Mouse (Mus musculus) midbrain, embryonic 12.5 days (tissue): Measurements from ENCODE around the gene Selenow. TPM values are rescaled to one million over a fixed set of nuclear protein-coding genes. Genes with fewer than 3 reads are reported as not detected.

Experiments used
- ATAC-seq: fragments of 200-750 bp; cut with Nextera tagmentation; 2 replicates; pipeline ENCODE4 v1.8.0; 2017; ENCODE audit warnings: low read depth, moderate TSS enrichment, moderate library complexity; ENCODE audit not compliant: low FRiP score
- H3K27ac ChIP-seq: fragments of 300-500 bp; sonication (generic); replicated peaks from 2 replicates; pipeline ENCODE4 v1.5.1; 2016; ENCODE audit warnings: mild to moderate bottlenecking
- H3K27me3 ChIP-seq: fragments of 300-500 bp; sonication (generic); 2 replicates; pipeline ENCODE4 v1.6.1; 2016; ENCODE audit warnings: mild to moderate bottlenecking
- H3K36me3 ChIP-seq: fragments of 300-500 bp; sonication (generic); 2 replicates; pipeline ENCODE4 v1.6.1; 2016
- H3K4me1 ChIP-seq: fragments of 300-500 bp; sonication (generic); 2 replicates; pipeline ENCODE4 v1.6.1; 2016
- H3K4me2 ChIP-seq: fragments of 300-500 bp; sonication (generic); replicated peaks from 2 replicates; pipeline ENCODE4 v1.6.1; 2016; ENCODE audit warnings: mild to moderate bottlenecking, moderate library complexity
- H3K4me3 ChIP-seq: fragments of 300-500 bp; sonication (generic); 2 replicates; pipeline ENCODE4 v1.5.1; 2016; ENCODE audit warnings: mild to moderate bottlenecking
- H3K9ac ChIP-seq: fragments of 300-500 bp; sonication (generic); replicated peaks from 2 replicates; pipeline ENCODE4 v1.6.1; 2016; ENCODE audit warnings: mild to moderate bottlenecking, moderate library complexity
- H3K9me3 ChIP-seq: fragments of 300-500 bp; sonication (generic); 2 replicates; pipeline ENCODE4 v1.6.1; 2016; ENCODE audit warnings: mild to moderate bottlenecking
- WGBS: fragments of 180-500 bp; shearing (Covaris S2); methylation state at CpG from one replicate; pipeline ENCODE4 v1.1.7; 2016; 5-methylcytosine and 5-hydroxymethylcytosine counted together
- polyA plus RNA-seq: library from polyadenylated mRNA; unstranded; fragments of >200 nt; fragmentation: Nextera tagmentation; extraction: Ambion mirVana; gene quantifications from 2 replicates; pipeline ENCODE4 v1.2.1, GENCODE M21; 2016

Gene Selenow
- 1,059 and 1,095 TPM in 2 replicates for polyA plus RNA-seq

DNA sequence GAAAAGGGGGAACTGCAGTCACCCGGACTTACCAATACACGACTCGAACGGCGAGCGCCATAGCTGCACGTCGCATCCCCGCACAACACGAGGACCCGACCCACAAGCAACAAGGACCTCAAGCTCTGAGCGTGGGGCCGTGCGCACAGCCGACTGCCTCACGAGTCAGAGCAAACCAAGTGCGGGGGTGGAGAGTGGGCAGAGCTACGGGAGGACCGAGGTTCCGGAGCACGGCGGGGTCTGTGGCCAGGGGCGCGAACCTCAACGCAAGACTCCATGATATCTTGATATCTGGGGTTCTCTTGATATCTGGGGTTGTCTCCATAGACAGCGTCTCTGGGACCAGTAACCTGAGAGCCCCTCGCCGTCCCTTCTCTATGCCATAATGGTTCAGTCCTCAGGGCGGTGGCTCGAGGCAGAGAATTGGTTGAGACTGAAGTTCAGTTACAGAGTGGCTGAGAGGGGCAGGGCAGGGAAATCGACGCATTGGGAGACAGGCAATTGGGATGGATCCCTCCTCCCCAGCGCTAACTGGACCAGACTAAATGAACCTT is at the start of gene Selenow:
Selenow (minus strand) TSS at position 183 of the 554 bp plus-strand sequence.
- no peaks in the 10 kb centered on the region; the same call in 1 of the 2 replicates for H3K27me3 ChIP-seq
- WGBS: 0% methylated on average over 33 of the region's 33 CpGs
- H3K9me3 ChIP-seq: no peaks in the 10 kb centered on the region
- peak within 1 kb of the TSS; percentile 73 for H3K27ac ChIP-seq
- H3K4me1 ChIP-seq: peaks cover 20% of the 10 kb centered on the region
- peak within 1 kb of the TSS; percentile 76 for H3K4me3 ChIP-seq
- H3K36me3 ChIP-seq: peaks cover 29% of the 10 kb centered on the region
- H3K4me2 ChIP-seq: peak within 1 kb of the TSS; percentile 92
- peak within 1 kb of the TSS; percentile 83 for H3K9ac ChIP-seq
- peak; percentile 94 for ATAC-seq

DNA sequence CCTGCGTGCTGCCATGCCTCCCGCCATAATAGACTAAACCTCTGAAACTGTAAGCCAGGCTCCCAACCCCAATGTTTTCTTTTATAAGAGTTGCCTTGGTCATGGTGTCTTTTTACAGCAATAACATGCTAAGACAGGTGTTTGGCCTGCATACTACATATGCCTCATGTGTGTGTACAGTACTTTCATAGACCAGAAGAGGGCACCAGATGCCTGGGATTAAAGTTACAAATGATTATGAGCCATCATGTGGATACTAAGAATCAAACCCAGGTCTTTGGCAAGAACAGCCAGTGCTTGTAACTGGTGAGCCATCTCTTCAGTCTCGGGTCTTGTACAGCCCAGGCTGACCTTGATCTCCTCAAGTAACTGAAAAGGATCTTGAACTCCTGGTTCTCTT is 47.5 kb upstream of the Selenow start:
- 83% methylated on average over 3 of the region's 3 CpGs for WGBS
- H3K27me3 ChIP-seq: no peaks in the 10 kb centered on the region; the same call in 1 of the 2 replicates

DNA sequence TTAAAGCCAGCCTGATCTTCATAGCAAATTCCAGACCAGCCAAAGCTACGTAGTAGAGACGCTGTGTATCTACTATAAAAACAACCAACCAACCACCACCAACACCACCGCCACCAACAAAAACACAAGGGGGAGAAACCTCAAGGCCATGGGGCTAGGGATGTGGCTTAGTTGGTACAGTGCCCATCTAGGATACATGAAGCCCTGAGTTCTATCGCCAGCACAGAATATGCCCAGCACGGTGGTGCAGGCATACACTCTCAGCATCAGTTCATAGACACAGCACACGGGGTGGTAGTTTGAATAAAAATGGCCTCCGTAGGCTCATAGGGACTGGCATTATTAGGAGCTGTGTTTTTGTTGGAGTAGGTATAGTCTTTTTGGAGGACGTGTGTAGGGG is 46.1 kb upstream of the Selenow start:
- H3K9ac ChIP-seq: no peak overlapping the region
- peaks cover 7% of the 10 kb centered on the region; the same call in 1 of the 2 replicates for H3K4me1 ChIP-seq
- H3K9me3 ChIP-seq: no peaks in the 10 kb centered on the region
- no peak for ATAC-seq
- no peak overlapping the region for H3K4me2 ChIP-seq
- H3K27ac ChIP-seq: no peak overlapping the region
- H3K36me3 ChIP-seq: peaks cover 37% of the 10 kb centered on the region
- no peak overlapping the region for H3K4me3 ChIP-seq
- no peaks in the 10 kb centered on the region; the same call in 1 of the 2 replicates for H3K27me3 ChIP-seq
- 87% methylated on average over 8 of the region's 8 CpGs for WGBS

More for the DNA sequence above, 47.5 kb upstream of the Selenow start:
- H3K9ac ChIP-seq: no peak overlapping the region
- H3K9me3 ChIP-seq: no peaks in the 10 kb centered on the region
- no peak for ATAC-seq
- no peak overlapping the region for H3K4me2 ChIP-seq
- peaks cover 49% of the 10 kb centered on the region for H3K36me3 ChIP-seq
- peaks cover 7% of the 10 kb centered on the region; the same call in 1 of the 2 replicates for H3K4me1 ChIP-seq
- H3K27ac ChIP-seq: no peak overlapping the region
- no peak overlapping the region for H3K4me3 ChIP-seq

DNA sequence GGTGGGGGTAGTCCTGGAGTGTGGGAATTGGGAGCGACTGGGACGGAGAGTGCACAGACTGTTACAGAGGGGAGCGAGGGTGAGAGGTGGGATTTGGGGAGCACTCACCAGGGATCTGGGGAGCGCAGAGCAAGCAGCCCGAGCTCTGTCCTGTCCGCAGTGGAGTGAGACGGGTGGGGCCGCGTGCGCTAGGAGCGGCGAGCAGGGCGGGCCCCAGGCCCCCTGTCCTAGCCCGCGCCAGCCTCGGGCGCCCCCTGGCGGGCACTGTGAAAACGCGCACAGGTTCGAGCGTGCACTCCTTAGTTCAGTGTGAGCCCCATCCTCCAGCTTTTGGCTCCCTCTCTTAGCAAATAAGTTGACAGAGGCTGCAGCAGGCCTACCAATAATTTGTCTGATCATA is 45.1 kb upstream of the Selenow start, which contains the start of gene Ehd2:
Ehd2 (minus strand) TSS at position 256 of the 400 bp plus-strand sequence.
- Histone ChIP-seq H3K36me3 (peaks cover 27% of the 10 kb centered on the region), H3K27ac (no peak within 1 kb of the TSS), H3K4me1 (peaks cover 14% of the 10 kb centered on the region; the same call in 1 of the 2 replicates), H3K4me3 (peak within 1 kb of the TSS; percentile 37), H3K27me3 (no peaks in the 10 kb centered on the region; the same call in 1 of the 2 replicates), H3K4me2 (peak within 1 kb of the TSS; percentile 56), H3K9me3 (no peaks in the 10 kb centered on the region), H3K9ac (peak within 1 kb of the TSS; percentile 39; the same call in 1 of the 2 replicates)
- ATAC-seq: peak; percentile 86
- WGBS: under 1% methylated on average over 22 of the region's 22 CpGs

DNA sequence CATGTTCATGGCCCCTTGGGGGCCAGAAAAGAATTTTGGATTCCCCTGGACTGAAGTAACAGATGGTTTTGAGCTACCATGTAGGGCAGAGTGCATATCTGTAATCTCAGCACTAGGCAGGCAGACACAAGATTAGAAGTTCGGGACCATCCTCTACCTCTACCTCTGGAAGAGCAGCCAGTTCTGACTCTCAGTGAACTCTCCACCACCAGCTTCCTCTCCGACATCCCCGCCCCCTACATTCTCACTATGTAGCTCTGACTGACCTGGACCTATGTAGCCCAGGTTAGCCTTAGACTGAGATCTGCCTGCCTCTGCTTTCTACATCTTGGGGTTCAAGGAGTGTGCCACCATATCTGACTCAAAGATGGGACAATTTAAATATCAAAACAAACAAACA is 44.3 kb upstream of the Selenow start:
- Histone ChIP-seq H3K4me1 (peaks cover 16% of the 10 kb centered on the region; the same call in 1 of the 2 replicates), H3K4me2 (no peak overlapping the region), H3K27ac (no peak overlapping the region), H3K36me3 (peaks cover 19% of the 10 kb centered on the region), H3K27me3 (no peaks in the 10 kb centered on the region; the same call in 1 of the 2 replicates), H3K4me3 (no peak overlapping the region), H3K9me3 (no peaks in the 10 kb centered on the region), H3K9ac (no peak overlapping the region)
- no peak for ATAC-seq
- 84% methylated on average over 3 of the region's 3 CpGs for WGBS

DNA sequence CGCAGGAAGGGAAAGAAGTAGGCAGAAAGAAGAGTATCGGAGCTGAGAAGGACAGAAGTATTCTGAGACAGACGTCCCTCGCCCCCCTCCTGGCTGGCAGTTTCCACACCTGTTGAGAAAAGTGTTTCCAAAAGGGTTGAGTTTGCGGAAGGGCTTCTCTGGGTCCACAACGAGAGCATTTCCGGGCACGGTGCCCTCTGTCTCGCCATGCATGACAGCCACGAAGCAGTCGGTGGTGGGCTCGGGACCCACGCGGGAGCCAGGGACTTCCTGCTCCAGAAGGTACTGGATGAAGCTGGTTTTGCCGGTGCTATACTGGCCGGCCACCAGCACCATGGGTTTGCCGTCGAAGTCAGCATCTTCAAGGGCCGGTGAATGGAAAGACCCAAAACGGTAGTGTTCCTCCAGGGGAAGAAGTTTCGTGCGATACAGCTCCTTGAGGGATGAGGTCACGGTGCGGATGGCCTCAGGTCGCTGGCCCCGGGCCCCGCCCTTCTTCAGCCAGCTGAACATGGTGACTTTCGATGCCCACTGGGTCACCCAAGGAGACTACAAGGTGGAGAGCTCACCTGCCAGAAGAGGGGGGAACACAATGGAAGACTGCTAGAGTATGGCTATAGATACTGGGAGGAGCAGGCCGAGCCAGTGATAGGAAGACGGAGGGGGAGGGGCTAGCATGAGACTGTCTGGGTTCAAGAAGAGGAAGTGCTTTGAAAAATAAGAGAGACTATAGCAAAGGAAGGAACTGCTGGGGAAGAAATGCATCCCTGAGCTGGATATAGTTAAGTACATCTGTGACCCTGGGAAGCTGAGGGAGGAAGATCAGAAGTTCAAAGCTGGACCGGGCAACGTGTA is 41.8 kb upstream of the Selenow start:
- ATAC-seq: no peak
- Histone ChIP-seq H3K36me3 (no peaks in the 10 kb centered on the region), H3K27me3 (no peaks in the 10 kb centered on the region; the same call in 1 of the 2 replicates), H3K4me2 (no peak overlapping the region), H3K27ac (no peak overlapping the region), H3K4me3 (no peak overlapping the region), H3K9ac (no peak overlapping the region), H3K9me3 (no peaks in the 10 kb centered on the region), H3K4me1 (peaks cover 16% of the 10 kb centered on the region; the same call in 1 of the 2 replicates)
- 88% methylated on average over 32 of the region's 32 CpGs for WGBS

DNA sequence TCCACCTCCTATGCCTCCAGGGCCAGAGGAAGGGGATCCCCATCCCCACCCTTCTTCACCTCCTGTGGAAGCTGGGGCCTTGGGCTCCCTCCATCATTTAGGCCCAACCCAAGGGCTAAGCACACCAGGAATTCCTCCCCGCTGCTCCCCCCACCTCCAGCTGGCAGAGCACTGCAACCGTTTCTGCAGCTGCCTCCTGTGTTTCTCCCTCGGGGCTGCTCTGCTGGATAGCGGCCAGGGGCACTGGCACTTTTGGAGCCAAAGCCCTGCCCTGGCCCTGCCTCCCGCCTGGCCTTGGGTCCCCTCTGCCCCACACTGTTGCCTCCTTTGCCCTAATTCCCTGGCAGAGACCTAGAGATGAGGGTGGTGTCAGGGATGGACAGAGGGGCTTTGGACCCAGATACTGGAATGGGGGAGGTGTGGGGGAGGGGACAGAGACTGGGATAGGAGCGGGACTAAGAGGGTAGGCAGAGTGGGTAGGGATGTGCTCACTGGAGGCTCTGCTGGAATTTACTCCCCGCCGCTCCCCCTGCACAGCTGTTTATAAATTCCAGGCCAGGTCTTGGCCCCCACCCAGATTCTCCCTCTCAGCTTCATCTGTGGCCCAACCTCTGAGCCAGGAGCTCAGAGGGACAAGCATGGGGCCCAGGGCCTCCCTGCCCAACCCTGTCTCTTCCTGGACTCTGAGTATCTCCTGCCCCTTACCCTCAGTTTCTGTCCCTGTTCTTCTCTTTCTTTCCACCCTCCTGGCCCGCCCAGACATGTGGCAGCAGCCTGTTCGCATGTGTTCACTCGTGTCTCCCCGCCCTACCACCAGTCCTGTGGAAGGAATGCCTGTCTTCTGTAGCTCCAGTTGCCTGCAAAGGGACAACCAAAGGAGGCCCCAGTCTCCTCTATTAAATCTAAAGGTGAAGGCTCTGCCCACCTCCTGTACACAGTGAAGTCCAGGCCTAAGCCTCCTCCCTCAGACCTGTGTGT is 40.4 kb upstream of the Selenow start:
- ATAC-seq: 0 out of 2 replicates have a peak, but pooled peaks have one; percentile 24
- no peak overlapping the region for H3K4me2 ChIP-seq
- no peak overlapping the region for H3K4me3 ChIP-seq
- 34% methylated on average over 12 of the region's 12 CpGs for WGBS
- no peaks in the 10 kb centered on the region; the same call in 1 of the 2 replicates for H3K27me3 ChIP-seq
- H3K9ac ChIP-seq: no peak overlapping the region
- H3K36me3 ChIP-seq: no peaks in the 10 kb centered on the region
- peaks cover 15% of the 10 kb centered on the region; the same call in 1 of the 2 replicates for H3K4me1 ChIP-seq
- H3K9me3 ChIP-seq: no peaks in the 10 kb centered on the region
- H3K27ac ChIP-seq: no peak overlapping the region

DNA sequence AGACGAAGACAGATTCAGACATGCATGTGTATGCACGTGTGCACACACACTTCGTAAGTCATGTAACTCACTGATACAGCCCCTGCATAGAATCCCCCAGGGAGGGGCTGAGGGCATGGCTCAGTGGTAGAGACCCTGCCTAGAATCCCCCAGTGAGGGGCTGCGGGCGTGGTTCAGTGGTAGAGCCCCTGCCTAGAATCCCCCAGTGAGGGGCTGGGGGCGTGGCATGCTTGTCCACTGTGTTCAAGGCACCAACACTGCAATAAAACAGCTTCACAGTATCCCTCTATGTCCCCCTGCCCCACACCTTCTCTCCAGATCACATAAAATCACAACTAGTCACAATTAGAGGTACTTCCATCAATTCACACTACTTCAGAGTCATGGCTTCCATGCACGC is 39.6 kb upstream of the Selenow start:
- Histone ChIP-seq H3K36me3 (no peaks in the 10 kb centered on the region), H3K4me3 (no peak overlapping the region), H3K27ac (no peak overlapping the region), H3K27me3 (no peaks in the 10 kb centered on the region), H3K9ac (no peak overlapping the region), H3K4me2 (no peak overlapping the region), H3K4me1 (peaks cover 9% of the 10 kb centered on the region; the same call in 1 of the 2 replicates), H3K9me3 (no peaks in the 10 kb centered on the region)
- WGBS: 90% methylated on average over 7 of the region's 7 CpGs
- ATAC-seq: no peak

DNA sequence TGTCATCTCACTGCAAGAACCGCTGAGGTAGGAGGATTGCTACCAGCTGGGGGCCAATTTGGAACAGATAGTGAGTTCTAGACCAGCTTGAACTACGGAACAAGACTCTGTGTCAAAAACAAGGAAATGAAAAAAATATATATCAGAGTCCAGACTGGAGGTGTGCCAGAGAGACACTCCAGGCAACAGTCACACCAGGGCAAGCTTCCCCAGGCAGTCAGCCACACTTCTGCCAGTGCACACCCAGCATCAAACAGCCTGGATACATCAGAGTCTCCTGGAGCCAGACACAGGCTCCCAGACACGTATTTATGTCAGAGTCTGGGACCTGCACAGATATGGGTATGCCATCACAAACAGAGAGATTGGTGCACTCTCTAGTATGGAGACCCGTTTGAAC is 39.0 kb upstream of the Selenow start:
- no peaks in the 10 kb centered on the region for H3K27me3 ChIP-seq
- WGBS: 62% methylated on average over 4 of the region's 4 CpGs
- no peak for ATAC-seq

DNA sequence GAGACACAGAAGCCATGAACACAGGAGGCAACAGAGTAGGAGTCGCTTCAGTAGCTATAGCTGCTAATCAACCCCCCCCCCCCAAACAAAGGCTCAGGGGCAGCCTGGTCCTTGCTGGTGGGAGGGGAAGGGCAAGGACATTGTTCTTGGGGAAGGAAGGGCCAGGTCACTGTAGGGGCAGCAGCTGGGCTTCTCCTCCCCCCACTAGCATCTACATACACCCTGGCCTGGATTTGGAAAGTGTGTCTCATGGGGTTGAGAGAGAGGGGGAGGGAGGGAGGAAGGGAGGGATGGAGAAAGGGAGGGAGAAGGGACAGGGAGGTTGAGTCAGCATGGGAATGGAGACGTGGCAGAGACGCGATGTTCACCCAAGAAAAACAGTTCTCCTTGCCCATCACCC is 38.5 kb upstream of the Selenow start:
- WGBS: 44% methylated on average over 4 of the region's 4 CpGs
- Histone ChIP-seq H3K9me3 (no peaks in the 10 kb centered on the region), H3K36me3 (no peaks in the 10 kb centered on the region), H3K9ac (no peak overlapping the region), H3K27ac (no peak overlapping the region), H3K4me3 (no peak overlapping the region), H3K4me1 (peaks cover 9% of the 10 kb centered on the region; the same call in 1 of the 2 replicates), H3K27me3 (0 out of 2 replicates have a peak, but pooled peaks cover 4% of the 10 kb centered on the region), H3K4me2 (no peak overlapping the region)
- no peak for ATAC-seq

More for the DNA sequence above, 39.0 kb upstream of the Selenow start:
- Histone ChIP-seq H3K4me2 (no peak overlapping the region), H3K4me1 (peaks cover 9% of the 10 kb centered on the region; the same call in 1 of the 2 replicates), H3K9me3 (no peaks in the 10 kb centered on the region), H3K4me3 (no peak overlapping the region), H3K27ac (no peak overlapping the region), H3K36me3 (no peaks in the 10 kb centered on the region), H3K9ac (no peak overlapping the region)

DNA sequence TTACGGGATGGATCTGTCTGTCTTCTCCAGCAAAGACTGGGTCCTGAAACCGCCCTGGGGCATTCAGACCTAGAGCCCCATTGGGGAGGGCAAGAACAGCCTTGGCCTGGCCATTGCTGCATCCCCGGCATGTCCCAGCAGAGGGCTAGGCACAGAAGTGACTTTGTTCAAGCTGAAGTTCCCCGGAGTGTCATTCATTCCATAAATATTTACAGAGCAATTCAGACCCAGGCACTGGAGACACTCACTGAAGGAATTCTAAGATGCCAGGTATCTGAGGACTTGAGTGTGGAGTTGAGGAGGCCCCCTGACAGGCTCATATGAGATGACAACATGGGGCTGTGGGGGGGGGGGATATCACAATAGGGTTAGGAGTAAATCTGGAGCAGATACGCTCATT is 33.9 kb upstream of the Selenow start:
- ATAC-seq: no peak
- H3K9me3 ChIP-seq: 0 out of 2 replicates have a peak, but pooled peaks cover 4% of the 10 kb centered on the region
- no peaks in the 10 kb centered on the region for H3K4me1 ChIP-seq
- 86% methylated on average over 5 of the region's 5 CpGs for WGBS
- H3K4me2 ChIP-seq: no peak overlapping the region
- 0 out of 2 replicates have a peak, but pooled peaks cover 8% of the 10 kb centered on the region for H3K27me3 ChIP-seq
- H3K27ac ChIP-seq: no peak overlapping the region
- no peak overlapping the region for H3K9ac ChIP-seq
- H3K4me3 ChIP-seq: no peak overlapping the region
- H3K36me3 ChIP-seq: no peaks in the 10 kb centered on the region
